Mouse (Mus musculus) ES-E14 (cell line): Measurements from ENCODE around the gene Ppt1. TPM values are rescaled to one million over a fixed set of nuclear protein-coding genes. Genes with fewer than 3 reads are reported as not detected.

ENCODE experiments used
- DNase-seq: peaks from one replicate; pipeline ENCODE4 v3.0.0-alpha.2; 2013; ENCODE audit warnings: low read depth, low spot score
- H3K27ac ChIP-seq: 2 replicates; pipeline ENCODE4 v1.5.1; 2012; ENCODE audit warnings: low read depth, mild to moderate bottlenecking, low read length, moderate library complexity, mixed read lengths; ENCODE audit not compliant: poor library complexity, insufficient read depth, severe bottlenecking
- H3K36me3 ChIP-seq: 2 replicates; pipeline ENCODE4 v1.6.1; 2012; ENCODE audit warnings: mild to moderate bottlenecking, low read length, moderate library complexity, mixed read lengths; ENCODE audit not compliant: control insufficient read depth, poor library complexity, insufficient read depth, severe bottlenecking
- H3K4me1 ChIP-seq, 2 experiments: fragments of 150-350 bp in 1 of 2; sonication (generic) in 1 of 2; 2 replicates each; pipeline ENCODE4 v1.6.1; 2012; ENCODE audit warnings: low read length in 2 of 2, mild to moderate bottlenecking in 1 of 2, mixed read lengths in 1 of 2; ENCODE audit not compliant: control insufficient read depth in 2 of 2, insufficient read depth in 2 of 2, poor library complexity in 1 of 2
- H3K4me3 ChIP-seq, 2 experiments: fragments of 150-350 bp in 1 of 2; sonication (generic) in 1 of 2; 2 replicates each; pipeline ENCODE4 v1.5.1; 2012; ENCODE audit warnings: low read length in 2 of 2, low read depth in 1 of 2, mild to moderate bottlenecking in 1 of 2, mixed read lengths in 1 of 2; ENCODE audit not compliant: insufficient read depth in 1 of 2, poor library complexity in 1 of 2, severe bottlenecking in 1 of 2
- H3K9ac ChIP-seq: 2 replicates; pipeline ENCODE4 v1.6.1; 2012; ENCODE audit warnings: low read depth, mild to moderate bottlenecking, low read length, mixed read lengths; ENCODE audit not compliant: poor library complexity, insufficient read depth, severe bottlenecking
- H3K9me3 ChIP-seq: fragments of 150-350 bp; sonication (generic); 2 replicates; pipeline ENCODE4 v1.6.1; 2012; ENCODE audit warnings: low read depth, mild to moderate bottlenecking, low read length; ENCODE audit not compliant: control insufficient read depth, insufficient read depth
- CHD2 ChIP-seq: IDR thresholded peaks from 2 replicates; pipeline ENCODE4 v1.6.1; 2014; ENCODE audit warnings: mild to moderate bottlenecking, low read depth, low read length, inconsistent platforms
- HCFC1 ChIP-seq: IDR thresholded peaks from 2 replicates; pipeline ENCODE4 v1.6.1; 2012; ENCODE audit warnings: low read length, inconsistent platforms, borderline replicate concordance; ENCODE audit not compliant: insufficient read depth
- MAFK ChIP-seq: IDR thresholded peaks from 2 replicates; pipeline ENCODE4 v1.6.1; 2014; ENCODE audit warnings: mild to moderate bottlenecking, low read depth, low read length, inconsistent platforms; ENCODE audit not compliant: insufficient read depth
- ZC3H11A ChIP-seq: IDR thresholded peaks from 2 replicates; pipeline ENCODE4 v1.6.1; 2012; ENCODE audit warnings: low read depth, mild to moderate bottlenecking, inconsistent platforms, low read length, borderline replicate concordance
- ZNF384 ChIP-seq: IDR thresholded peaks from 2 replicates; pipeline ENCODE4 v1.6.1; 2012; ENCODE audit warnings: low read depth, low read length, inconsistent platforms
- in situ Hi-C, 2 experiments: fragments of 600-800 bp; cut with MboI; formaldehyde crosslinking; loops; one replicate each; pipeline ENCODE4 v1.15.1; 2025; ENCODE audit warnings: low sequenced_read_pairs in 2 of 2, inconsistent platforms in 1 of 2; ENCODE audit not compliant: unreplicated experiment in 2 of 2
- total RNA-seq: library from RNA; depleted of rRNA; stranded (reverse); fragments of 300-350 nt; gene quantifications from 2 replicates; pipeline ENCODE4 v1.2.3, GENCODE M21; 2012

The Ppt1 gene
- total RNA-seq, 1 experiment, result 34.9 TPM

DNA sequence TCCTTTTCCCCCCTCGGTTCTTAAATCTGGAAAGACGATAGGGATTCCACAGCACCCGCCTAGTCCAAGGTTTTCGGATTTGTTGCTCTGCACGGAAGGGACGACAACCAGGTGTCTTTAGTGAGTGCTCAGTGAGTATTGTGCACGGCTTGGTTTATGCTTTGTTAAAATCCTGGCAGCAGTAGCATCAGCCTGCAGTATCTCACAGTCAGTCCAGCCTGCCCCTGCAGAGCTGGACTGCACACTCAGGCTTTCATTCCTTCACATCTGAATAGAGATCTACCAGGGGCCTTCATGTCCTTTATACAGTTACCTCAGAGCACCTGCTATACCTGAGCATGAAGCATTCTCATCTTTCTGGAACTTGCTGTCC, 347 bp downstream of the Ppt1 start:
- in situ Hi-C loops, result no loop called here
- Histone ChIP-seq H3K4me3 (peak overlapping the region; percentile 78 to 89), H3K4me1 (peaks cover 0 to 3% of the 10 kb centered on the region in 2 experiments; a peak in 2 of 4 replicates), H3K27ac (no peak overlapping the region), H3K9ac (peak overlapping the region; percentile 86), H3K36me3 (no peaks in the 10 kb centered on the region), H3K9me3 (no peaks in the 10 kb centered on the region)
- TF ChIP-seq MAFK, result no peak
- no peak for TF ChIP-seq ZC3H11A
- TF ChIP-seq CHD2, result no peak
- TF ChIP-seq HCFC1, result no peak
- TF ChIP-seq ZNF384, result no peak
- no peak for DNase-seq

- Histone ChIP-seq H3K4me3 (no peak overlapping the region), H3K27ac (no peak overlapping the region), H3K9me3 (no peaks in the 10 kb centered on the region), H3K36me3 (no peaks in the 10 kb centered on the region), H3K9ac (no peak overlapping the region), H3K4me1 (peaks cover 0 to 3% of the 10 kb centered on the region in 2 experiments; a peak in 2 of 4 replicates)
- no peak for DNase-seq
- TF ChIP-seq ZNF384 (no peak), ZC3H11A (no peak), MAFK (no peak), HCFC1 (no peak), CHD2 (no peak)
- in situ Hi-C loops, result no loop called here
Observed at GRCm38 (mm10) chr4:122837180-122837730, 1.2 kb downstream of the Ppt1 start.

DNA sequence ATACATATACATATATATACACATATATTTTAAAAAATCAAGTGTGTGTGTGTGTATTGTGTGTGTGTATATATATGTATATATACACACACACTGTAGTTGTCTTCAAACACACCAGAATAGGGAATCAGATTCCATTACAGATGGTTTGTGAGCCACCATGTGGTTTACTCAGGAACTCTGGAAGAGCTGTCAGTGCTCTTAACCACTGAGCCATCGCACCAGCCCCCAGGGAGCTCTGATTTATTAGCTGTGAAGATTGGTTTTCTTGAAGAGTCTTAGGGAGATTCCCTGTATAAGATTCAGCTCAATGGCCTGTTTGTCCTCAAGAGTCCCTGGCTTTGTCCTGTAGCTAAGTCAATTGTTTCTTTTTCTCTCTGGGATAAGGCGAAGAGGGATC, 2.0 kb downstream of the Ppt1 start:
- no peak overlapping the region for H3K9ac ChIP-seq
- no peak for DNase-seq
- no peak overlapping the region for H3K27ac ChIP-seq
- TF ChIP-seq CHD2 (no peak), ZNF384 (no peak), HCFC1 (no peak), ZC3H11A (no peak), MAFK (no peak)
- H3K36me3 ChIP-seq, result no peaks in the 10 kb centered on the region
- in situ Hi-C loops, result no loop called here
- H3K9me3 ChIP-seq, result no peaks in the 10 kb centered on the region
- H3K4me1 ChIP-seq, result peaks cover 0 to 3% of the 10 kb centered on the region in 2 experiments; a peak in 2 of 4 replicates
- H3K4me3 ChIP-seq, result no peak overlapping the region

DNA sequence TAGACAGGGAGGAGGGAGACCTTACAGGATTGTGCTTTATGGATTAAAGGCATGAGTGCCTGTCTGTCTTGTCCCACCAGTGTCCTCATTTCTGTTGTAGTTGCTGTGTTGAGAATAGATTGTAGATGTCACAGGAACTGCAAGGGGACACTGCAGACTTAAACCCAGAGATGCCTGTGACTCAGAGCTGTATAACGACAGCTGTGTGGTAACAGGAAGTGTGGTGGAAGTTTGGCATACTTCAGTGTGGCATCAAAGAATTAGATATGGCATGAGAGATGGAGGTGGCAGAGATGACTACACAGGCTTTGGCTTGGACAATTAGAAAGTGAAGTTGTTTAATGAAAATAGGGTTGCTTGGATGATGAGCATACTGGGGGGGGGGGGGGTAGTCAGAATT, 2.4 kb downstream of the Ppt1 start:
- Histone ChIP-seq H3K36me3 (no peaks in the 10 kb centered on the region), H3K27ac (no peak overlapping the region), H3K4me3 (no peak overlapping the region), H3K9me3 (no peaks in the 10 kb centered on the region), H3K4me1 (peaks cover 0 to 3% of the 10 kb centered on the region in 2 experiments; a peak in 2 of 4 replicates), H3K9ac (no peak overlapping the region)
- DNase-seq, result no peak
- TF ChIP-seq ZC3H11A (no peak), MAFK (no peak), ZNF384 (no peak), HCFC1 (no peak), CHD2 (no peak)
- in situ Hi-C loops, result no loop called here

DNA sequence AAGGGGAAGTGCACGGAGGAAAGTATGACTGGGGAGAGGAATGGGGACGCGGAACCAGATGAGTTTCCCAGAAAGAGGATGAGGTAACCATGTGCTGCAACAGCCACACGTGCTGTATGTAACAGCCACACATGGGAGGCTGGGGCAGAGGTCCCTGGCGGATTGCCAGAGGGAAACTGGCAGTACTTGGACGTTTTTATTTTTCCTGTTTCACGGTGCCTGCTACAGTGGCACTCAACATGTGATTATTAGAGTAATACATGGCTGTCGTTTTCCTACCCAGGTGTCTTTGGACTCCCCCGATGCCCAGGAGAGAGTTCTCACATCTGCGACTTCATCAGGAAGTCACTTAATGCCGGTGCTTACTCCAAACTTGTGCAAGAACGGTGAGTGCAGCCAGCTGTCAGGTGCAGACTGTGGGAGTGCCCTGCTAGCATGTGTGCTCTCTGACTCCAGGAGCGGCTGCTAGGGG, 12.1 kb downstream of the Ppt1 start:
- Histone ChIP-seq H3K4me1 (peaks cover 0 to 3% of the 10 kb centered on the region in 2 experiments; a peak in 1 of 4 replicates), H3K4me3 (no peak overlapping the region), H3K27ac (no peak overlapping the region), H3K9me3 (no peaks in the 10 kb centered on the region), H3K9ac (no peak overlapping the region), H3K36me3 (peaks cover 14% of the 10 kb centered on the region)
- no peak for TF ChIP-seq ZNF384
- no peak for TF ChIP-seq CHD2
- TF ChIP-seq HCFC1, result no peak
- no peak for TF ChIP-seq ZC3H11A
- no peak for TF ChIP-seq MAFK
- in situ Hi-C loops, result no loop called here
- no peak for DNase-seq
